Mouse (Mus musculus): ENCODE measurements around the gene Adgrg3. TPM values are rescaled to one million over a fixed set of nuclear protein-coding genes. Genes with fewer than 3 reads are reported as not detected.
"Not testable (repeated sequence)": the region's sequence is repeated elsewhere in the genome, so short reads cannot be mapped to it uniquely, and the experiment has no call there.

Gene Adgrg3
- polyA plus RNA-seq, 1 experiment = not detected

DNA sequence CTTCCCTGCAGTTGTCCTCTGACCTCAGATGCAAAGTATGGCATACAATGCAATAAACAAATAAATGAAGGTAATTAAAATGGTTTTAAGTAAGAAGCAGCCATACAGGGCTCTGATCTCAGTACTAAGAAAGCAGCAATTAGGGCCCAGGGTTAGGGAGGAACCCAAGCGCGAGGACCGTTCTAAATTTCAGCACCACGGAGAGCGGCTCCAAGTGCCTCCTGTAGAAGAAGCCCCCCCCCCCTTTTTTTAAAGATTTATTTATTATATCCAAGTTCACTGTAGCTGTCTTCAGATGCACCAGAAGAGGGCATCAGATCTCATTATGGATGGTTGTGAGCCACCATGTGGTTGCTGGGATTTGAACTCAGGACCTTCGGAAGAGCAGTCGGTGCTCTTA is 10.9 kb downstream of the Adgrg3 start:
- H3K27ac ChIP-seq (replicated peaks; ENCODE audit: low read depth, low read length); H3K4me1 ChIP-seq (ENCODE audit: control insufficient read depth, insufficient read depth, insufficient read length, low read length); H3K4me3 ChIP-seq (ENCODE audit: insufficient read depth, low read depth, low read length): not testable (repeated sequence)

DNA sequence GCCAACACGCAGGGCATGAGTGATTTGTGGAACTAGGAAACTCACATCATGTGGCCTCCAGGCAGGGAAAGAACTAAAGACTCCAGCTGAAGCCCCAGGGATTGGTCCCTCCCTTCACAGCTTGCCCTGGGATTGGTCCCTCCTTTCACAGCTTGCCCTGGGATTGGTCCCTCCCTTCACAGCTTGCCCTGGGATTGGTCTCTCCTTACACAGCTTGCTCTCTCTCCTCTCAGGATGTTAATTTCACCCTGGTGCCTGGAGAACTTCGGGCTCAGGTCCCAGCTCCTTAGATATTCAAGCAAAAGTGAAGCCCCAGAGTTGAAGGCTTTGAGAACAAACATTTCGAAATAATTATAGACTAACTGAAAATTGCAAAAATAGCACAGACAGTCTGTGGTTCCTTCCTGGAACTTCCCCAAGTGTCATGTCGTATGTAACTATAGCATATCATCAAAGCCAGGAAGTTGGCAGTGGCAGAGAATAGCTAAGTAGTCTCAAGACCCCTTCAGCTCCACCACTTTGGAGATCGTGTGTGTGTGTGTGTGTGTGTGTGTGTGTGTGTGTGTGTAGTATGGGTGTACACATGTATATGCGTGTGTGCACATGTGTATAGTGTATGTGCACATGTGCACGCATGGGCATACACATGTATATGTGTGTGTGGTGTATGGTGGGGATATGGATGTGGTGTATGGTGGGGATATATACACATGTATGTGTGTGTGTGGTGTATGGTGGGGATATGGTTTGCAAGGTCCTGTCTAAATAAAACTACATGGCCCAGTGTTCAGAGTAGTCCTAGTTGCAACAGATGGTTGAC is 19.8 kb downstream of the Adgrg3 start:
- no peak overlapping the region for H3K4me3 ChIP-seq (ENCODE audit: insufficient read depth, low read depth, low read length)
- H3K27ac ChIP-seq (replicated peaks; ENCODE audit: low read depth, low read length) = no peak overlapping the region
- no peaks in the 10 kb centered on the region for H3K4me1 ChIP-seq (ENCODE audit: control insufficient read depth, insufficient read depth, insufficient read length, low read length)

DNA sequence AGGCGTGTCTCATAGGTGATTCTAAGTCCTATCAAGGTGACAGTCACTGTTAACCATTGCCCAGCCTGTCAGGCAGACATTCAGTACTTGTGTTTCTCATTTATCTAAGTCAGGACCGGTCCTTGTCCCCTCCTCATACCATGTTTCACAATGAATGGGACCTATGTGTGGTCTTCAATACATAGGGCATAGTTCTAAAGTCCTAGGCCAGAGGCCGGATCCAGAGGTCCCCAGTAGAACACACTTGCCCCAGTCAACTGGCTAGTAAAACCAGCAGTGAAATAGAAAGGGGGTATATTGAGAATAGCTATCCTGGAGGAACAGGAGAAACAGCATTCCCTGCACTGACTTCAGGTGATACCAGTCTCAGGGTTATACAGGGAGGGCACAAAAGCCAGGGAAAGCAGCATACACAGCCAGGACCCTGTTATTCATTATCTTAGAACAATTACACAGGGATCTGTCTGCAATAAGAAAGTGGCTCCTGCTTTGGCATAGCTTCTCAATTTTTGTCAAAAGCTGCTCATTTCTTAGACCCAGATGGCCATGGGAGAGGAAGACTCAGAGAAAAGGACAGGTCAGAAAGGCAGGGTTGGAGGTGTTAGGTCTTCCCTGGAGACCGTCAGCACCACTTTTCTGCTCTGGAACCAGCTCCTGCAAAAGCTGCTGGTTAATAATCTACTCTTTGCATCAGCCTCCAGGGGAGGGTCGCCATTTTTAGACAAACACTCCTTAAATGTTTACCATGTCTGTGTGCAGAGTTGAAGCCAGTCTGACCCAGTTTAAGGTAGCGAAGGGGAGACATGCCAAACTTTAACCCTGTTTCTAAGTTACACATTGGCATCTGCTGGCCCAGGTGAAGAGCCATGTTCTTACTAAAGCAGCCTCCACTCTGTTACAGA is 24.6 kb downstream of the Adgrg3 start:
- H3K27ac ChIP-seq (replicated peaks; ENCODE audit: low read depth, low read length) = no peak overlapping the region
- no peak overlapping the region for H3K4me3 ChIP-seq (ENCODE audit: insufficient read depth, low read depth, low read length)
- H3K4me1 ChIP-seq (ENCODE audit: control insufficient read depth, insufficient read depth, insufficient read length, low read length) = no peaks in the 10 kb centered on the region

DNA sequence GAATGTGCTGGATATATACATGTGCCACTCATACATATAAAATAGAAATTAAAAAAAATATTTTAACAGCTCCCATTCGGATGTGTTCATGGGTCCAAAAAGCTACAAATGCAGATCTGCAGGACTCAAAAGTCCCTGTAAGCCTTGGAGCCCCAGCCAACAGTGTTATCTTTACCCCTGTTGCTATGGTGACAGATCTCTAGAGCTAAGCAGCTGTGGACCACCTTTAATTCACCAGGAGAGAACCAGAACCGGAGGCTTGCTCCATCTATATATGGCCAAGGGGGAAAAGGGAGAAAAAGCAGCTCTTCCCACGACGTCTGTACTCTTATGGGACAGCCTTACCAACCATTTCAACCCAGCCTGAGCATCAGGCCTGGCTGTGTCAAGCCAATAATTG is 27.3 kb downstream of the Adgrg3 start:
- Histone ChIP-seq H3K27ac (replicated peaks; ENCODE audit: low read depth, low read length) (no peak overlapping the region), H3K4me3 (ENCODE audit: insufficient read depth, low read depth, low read length) (no peak overlapping the region), H3K4me1 (ENCODE audit: control insufficient read depth, insufficient read depth, insufficient read length, low read length) (no peaks in the 10 kb centered on the region)

DNA sequence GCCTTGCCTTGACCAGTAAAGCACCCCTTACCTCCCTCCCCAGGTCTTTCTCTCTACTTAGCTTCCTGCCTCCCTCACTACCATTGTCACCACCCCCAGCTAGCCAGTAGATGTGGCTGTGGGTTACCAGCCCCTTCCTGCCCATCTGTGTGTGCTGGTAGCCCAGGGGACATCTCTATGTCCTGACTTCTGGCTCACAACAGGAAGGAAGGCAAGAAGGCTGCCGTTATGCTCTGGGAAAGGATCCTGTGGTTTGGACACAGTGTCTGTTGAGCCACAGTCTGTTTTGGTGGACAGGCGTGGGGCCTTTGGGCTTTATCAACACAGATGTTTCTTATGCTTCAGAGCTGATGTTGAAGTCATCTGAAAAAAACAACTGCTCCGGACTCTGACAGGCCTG is 29.5 kb downstream of the Adgrg3 start:
- Histone ChIP-seq H3K27ac (replicated peaks; ENCODE audit: low read depth, low read length) (no peak overlapping the region), H3K4me1 (ENCODE audit: control insufficient read depth, insufficient read depth, insufficient read length, low read length) (no peaks in the 10 kb centered on the region), H3K4me3 (ENCODE audit: insufficient read depth, low read depth, low read length) (no peak overlapping the region)

DNA sequence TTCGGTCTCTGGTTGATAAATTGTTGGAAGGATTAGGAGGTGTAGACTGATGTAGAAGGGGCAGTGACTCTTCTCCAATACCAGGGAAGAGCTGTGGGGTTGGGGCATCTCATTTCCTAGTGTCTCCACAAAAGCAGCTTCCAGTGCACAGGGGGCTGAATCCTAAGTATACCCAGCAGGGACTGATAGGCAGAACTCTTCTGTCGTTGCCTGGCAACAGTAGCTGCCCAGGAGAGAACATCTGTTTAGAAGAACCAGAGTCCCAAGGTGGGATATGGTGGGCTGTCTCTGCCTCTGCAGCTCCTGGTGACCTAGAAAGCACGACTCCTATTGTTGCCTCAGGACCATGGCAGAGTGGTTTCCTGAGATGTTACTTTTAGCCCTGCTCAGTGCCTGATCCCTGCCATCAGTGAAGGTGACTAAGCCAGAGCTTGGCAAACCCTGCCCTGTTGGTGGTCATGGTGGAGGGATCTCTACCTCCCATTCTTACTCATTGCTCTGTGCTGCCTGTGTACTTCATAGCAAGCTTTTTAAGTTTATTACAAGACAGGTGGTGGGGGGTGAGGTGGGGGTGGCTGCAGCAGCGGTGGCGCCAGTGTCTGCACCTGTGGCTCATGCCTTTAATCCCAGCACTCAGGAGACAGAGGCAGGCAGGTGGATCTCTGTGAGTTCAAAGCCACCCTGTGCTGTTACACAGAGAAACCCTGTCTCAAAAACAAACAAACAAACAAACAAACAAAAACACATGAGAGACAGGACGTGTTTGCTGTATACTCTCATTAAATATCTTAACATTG is 30.6 kb downstream of the Adgrg3 start:
- no peak overlapping the region for H3K4me3 ChIP-seq (ENCODE audit: insufficient read depth, low read depth, low read length)
- no peaks in the 10 kb centered on the region for H3K4me1 ChIP-seq (ENCODE audit: control insufficient read depth, insufficient read depth, insufficient read length, low read length)
- no peak overlapping the region for H3K27ac ChIP-seq (replicated peaks; ENCODE audit: low read depth, low read length)

DNA sequence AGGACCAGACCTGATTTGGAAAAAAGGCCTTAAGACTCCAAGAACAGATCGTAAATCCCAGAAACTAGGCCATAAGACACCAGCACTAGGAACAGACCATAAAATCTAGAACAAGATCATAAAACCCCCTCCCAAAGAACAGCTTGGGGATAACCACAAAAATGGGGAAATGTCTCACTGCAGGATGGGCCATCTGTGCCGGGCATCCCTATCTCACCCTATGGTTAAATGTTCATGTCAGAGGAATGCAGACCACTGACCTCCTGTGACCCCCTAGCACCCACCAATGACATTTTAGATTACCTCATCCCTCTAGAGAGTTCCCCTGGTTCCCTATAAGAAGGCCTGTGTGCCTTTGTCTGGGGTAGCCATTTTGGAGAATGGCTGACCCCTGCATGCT is 32.1 kb downstream of the Adgrg3 start:
- Histone ChIP-seq H3K27ac (replicated peaks; ENCODE audit: low read depth, low read length) (no peak overlapping the region), H3K4me1 (ENCODE audit: control insufficient read depth, insufficient read depth, insufficient read length, low read length) (no peaks in the 10 kb centered on the region), H3K4me3 (ENCODE audit: insufficient read depth, low read depth, low read length) (no peak overlapping the region)

DNA sequence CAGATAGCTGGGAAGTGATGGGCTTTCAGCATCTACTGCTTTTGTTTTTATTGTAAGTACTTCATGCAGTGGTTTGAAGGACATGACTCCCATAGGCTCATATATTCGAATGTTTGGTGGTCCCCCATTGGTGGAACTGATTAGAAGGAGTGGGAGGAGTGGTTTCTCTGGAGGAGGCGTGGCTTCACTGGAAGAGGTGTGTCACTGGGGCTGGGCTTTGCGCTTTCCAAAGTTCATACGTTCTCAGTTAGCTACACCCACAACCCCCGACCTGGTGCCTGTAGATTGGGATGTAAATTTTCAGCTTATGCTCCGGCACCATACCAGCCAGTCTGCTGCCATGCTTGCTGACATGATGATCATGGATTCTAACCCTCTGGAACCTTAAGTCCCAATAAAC is 36.9 kb downstream of the Adgrg3 start:
- no peak overlapping the region for H3K4me3 ChIP-seq (ENCODE audit: insufficient read depth, low read depth, low read length)
- H3K27ac ChIP-seq (replicated peaks; ENCODE audit: low read depth, low read length) = no peak overlapping the region
- H3K4me1 ChIP-seq (ENCODE audit: control insufficient read depth, insufficient read depth, insufficient read length, low read length) = no peaks in the 10 kb centered on the region

DNA sequence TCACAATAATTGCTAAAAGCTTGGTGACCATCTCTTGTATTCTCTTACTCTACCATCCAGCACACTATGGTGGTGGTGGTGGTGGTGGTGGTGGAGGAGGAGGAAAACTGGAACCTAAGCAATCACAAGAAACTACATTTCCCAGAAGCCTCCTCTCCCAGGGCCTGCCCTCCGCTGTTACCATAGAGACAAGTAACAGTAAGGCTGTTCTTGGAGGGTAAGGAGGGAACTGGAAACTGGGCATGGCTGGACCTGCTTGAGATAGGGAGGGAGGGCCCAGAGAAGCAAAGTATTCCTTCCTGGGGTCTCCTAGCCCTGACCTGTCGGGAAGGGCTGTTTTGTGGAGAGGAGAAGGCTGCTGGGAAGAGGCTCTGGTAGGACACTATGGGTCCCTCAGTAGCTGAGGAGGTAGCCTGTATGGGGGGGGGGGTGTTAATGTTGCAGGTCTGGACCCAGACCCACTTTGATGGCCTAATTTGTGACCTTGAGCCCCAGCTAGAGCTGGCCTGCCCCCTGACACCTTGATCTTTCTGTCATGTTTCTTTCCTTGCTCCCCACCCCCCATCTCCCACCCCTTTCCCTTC is 37.5 kb downstream of the Adgrg3 start, which contains the start of gene Drc7:
TSS of gene Drc7 (plus strand) at position 177 of the 584 bp plus-strand sequence.
- no peak within 1 kb of the TSS for H3K4me3 ChIP-seq (ENCODE audit: insufficient read depth, low read depth, low read length)
- no peaks in the 10 kb centered on the region for H3K4me1 ChIP-seq (ENCODE audit: control insufficient read depth, insufficient read depth, insufficient read length, low read length)
- H3K27ac ChIP-seq (replicated peaks; ENCODE audit: low read depth, low read length) = no peak within 1 kb of the TSS

DNA sequence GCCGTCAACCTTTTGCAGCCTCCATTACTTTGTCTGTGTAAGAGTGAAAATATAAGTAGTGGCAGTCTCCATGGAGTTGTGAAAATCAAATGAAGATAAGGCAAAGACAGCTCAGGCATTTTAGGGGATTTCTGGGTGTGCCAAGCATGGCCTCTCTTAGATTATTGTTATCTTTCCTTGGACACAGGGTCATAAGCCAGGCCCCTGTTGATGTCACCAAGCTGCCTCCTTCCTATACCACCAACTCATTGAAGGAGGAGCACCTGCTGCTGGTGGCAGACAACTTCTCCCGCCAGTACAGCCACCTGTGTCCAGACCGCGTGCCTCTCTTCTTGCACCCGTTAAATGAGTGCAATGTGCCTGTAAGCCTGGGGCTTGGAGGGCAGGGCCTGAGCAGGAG is 38.9 kb downstream of the Adgrg3 start:
- Histone ChIP-seq H3K27ac (replicated peaks; ENCODE audit: low read depth, low read length) (no peak overlapping the region), H3K4me3 (ENCODE audit: insufficient read depth, low read depth, low read length) (no peak overlapping the region), H3K4me1 (ENCODE audit: control insufficient read depth, insufficient read depth, insufficient read length, low read length) (no peaks in the 10 kb centered on the region)

DNA sequence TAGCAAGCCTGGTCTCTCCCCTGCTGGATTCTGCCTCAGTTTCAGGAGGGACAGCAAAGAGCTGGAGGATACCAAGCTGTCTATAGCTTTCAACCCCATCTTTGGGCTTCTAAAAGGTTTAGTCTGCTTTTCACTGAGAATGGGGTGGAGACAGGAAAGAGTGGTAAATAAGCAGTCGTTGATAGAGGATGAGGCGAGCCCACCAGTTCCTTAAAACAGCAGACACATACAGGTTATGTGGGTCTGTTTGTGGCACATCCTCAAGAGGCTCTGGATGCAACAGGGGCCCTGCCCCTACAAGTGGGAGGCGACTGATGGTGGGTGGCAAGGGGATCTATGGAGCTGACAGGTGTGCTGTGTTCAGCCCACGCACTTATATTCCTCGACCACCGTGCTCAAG is 41.2 kb downstream of the Adgrg3 start:
- Histone ChIP-seq H3K4me1 (ENCODE audit: control insufficient read depth, insufficient read depth, insufficient read length, low read length) (no peaks in the 10 kb centered on the region), H3K4me3 (ENCODE audit: insufficient read depth, low read depth, low read length) (no peak overlapping the region), H3K27ac (replicated peaks; ENCODE audit: low read depth, low read length) (no peak overlapping the region)

DNA sequence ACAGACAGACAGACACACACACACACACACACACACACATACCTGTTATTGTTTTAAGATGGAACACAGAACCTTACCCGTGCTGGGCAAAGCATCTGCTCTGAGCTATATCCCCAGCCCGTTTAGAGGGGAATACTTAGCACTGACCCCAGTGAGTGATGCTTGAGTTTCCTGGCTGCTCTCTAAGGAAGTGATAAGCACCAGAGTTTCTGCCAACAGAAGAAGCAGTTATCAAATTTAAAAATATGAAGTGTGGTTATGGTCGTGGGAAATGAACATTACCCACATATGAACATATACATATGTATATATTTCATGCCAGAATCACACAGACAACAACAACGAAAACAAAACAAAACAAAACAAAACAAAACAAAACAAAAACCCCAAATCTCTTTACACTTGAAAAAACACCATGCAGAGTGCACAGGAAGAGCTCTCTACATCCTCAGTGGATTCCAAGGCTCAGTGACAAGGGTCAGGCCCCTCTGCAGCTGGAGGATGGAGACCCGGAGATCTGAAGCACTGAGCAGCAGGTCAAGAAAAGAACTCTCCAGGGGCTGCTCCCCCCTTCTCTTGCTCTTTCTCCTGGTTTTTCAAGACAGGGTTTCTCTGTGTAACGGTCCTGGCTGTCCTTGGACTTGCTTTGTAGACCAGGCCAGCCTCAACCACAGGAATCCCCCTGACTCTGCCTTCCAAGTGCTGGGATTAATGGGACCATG is 42.5 kb downstream of the Adgrg3 start:
- H3K27ac ChIP-seq (replicated peaks; ENCODE audit: low read depth, low read length) = no peak overlapping the region
- H3K4me3 ChIP-seq (ENCODE audit: insufficient read depth, low read depth, low read length) = no peak overlapping the region

DNA sequence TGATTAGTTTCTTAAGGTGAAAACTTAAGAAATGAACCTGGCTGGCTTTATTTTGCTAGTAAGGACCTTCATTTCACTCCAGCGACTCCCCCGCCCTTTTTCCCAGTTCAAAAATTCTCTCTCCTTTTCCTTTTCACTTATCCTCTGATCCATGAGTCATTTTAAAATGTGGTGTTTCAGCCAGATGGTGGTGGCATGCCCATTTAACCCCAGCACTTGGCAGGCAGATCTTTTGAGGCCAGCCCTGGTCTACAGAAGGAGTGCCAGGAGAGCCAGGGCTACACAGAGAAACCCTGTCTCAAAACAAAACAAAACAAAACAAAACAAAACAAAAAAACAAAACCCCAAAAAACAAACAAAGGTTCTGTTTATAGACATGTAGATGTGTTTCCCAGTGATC is 47.0 kb downstream of the Adgrg3 start:
- Histone ChIP-seq H3K27ac (replicated peaks; ENCODE audit: low read depth, low read length) (no peak overlapping the region), H3K4me1 (ENCODE audit: control insufficient read depth, insufficient read depth, insufficient read length, low read length) (no peaks in the 10 kb centered on the region), H3K4me3 (ENCODE audit: insufficient read depth, low read depth, low read length) (no peak overlapping the region)

More for the DNA sequence above, 42.5 kb downstream of the Adgrg3 start:
- H3K4me1 ChIP-seq (ENCODE audit: control insufficient read depth, insufficient read depth, insufficient read length, low read length) = no peaks in the 10 kb centered on the region

DNA sequence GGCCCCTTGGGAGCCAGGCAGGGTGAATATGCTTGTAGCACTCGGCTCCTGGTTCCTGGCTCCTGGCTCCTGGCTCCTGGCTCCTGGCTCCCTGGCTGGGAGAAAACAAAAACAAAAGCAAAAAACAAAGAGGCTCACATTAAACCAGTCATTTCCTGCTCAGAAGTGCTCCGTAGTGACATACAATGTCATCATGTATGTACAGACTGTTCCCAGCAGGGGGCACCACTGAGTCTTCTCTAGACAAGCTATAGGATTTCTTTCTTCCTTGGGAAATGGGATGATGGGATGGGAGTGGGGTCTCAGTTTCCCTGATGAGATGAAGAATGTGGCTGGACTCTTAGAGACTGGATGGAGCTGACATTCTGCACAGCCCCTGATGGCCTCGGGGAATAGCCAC is 50.1 kb downstream of the Adgrg3 start:
- Histone ChIP-seq H3K27ac (replicated peaks; ENCODE audit: low read depth, low read length) (no peak overlapping the region), H3K4me1 (ENCODE audit: control insufficient read depth, insufficient read depth, insufficient read length, low read length) (no peaks in the 10 kb centered on the region), H3K4me3 (ENCODE audit: insufficient read depth, low read depth, low read length) (no peak overlapping the region)
